Mouse (Mus musculus) c-Kit-positive CD71-positive TER-119-positive erythroid progenitor cells, embryonic 14.5 days (primary cell): ENCODE measurements around the gene Tmem151b.

ENCODE experiments used
- DNase-seq: peaks from one replicate; pipeline ENCODE4 v3.0.0-alpha.2; 2013; ENCODE audit warnings: low spot score

Tmem151b gene

GRCm38 (mm10) chr17:45545278-45545961 lies 4.1 kb downstream of the Tmem151b start:
- DNase-seq = no peak

DNA sequence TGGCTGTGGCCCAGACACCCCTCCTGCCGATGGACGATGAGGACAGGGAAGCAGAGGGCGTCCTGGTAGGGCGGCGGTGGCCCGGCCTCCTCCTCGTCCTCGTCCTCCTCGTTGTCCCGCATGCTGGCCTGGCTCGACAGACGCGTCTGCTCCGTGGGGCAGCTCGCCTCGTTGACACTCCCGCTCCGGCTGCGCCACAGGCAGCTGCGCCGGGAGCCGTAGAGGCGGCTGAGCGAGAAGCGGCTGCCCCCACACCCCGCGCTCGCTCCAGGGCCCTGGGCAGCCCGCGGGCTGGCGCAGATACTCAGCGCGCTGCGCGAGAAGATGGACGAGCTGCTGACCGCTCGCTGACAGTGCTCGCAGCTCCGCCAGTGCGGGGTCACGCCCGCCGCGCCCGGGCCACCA lies 4.6 kb downstream of the Tmem151b start:
- no peak for DNase-seq

GRCm38 (mm10) chr17:45544001-45544872 lies 5.2 kb downstream of the Tmem151b start:
- no peak for DNase-seq

- DNase-seq = no peak
Observed at GRCm38 (mm10) chr17:45543115-45543514, 6.4 kb downstream of the Tmem151b start.

GRCm38 (mm10) chr17:45542705-45543104 lies 6.8 kb downstream of the Tmem151b start:
- no peak for DNase-seq

GRCm38 (mm10) chr17:45542129-45542528 lies 7.3 kb downstream of the Tmem151b start:
- DNase-seq = no peak

DNA sequence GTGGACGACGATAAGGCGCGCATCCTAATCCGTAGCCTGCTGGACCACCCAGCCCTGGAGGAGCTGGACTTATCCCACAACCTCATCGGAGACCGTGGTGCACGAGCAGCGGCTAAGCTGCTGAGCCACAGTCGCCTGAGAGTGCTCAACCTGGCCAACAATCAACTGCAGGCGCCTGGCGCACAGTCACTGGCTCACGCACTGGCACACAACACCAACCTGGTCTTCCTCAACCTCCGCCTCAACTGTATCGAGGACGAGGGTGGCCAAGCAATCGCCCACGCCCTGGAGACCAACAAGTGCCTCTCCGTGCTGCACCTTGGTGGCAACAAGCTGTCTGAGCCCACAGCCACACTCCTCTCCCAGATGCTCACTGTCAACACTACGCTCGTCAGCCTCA lies 9.8 kb downstream of the Tmem151b start:
- no peak for DNase-seq

- DNase-seq = no peak
Observed at GRCm38 (mm10) chr17:45538394-45538793, 11.1 kb downstream of the Tmem151b start.

- DNase-seq = no peak
Observed at GRCm38 (mm10) chr17:45536264-45536663, 13.2 kb downstream of the Tmem151b start.

DNA sequence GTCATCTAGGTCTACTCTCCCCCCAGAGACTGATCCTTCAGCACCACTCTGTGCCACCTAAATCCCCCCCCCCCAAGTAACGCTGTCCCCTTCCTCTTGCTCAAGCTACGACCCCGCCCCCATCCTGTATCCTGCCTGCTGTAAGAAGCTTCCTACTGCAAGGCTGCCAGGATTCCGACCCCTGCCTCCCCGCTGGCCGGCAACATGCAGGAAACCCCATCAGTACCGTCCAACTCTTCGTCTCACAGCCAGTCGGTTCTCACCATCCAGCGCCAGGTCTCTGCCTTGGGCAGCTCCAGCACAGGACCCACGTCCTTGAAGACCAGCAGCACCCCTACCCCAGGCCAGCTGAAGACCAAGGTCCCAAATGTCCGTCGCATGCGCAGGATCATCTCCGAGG lies 16.6 kb downstream of the Tmem151b start:
- no peak for DNase-seq

- DNase-seq = no peak
Observed at GRCm38 (mm10) chr17:45530346-45530782, 19.1 kb downstream of the Tmem151b start.

GRCm38 (mm10) chr17:45526571-45526970 lies 22.9 kb downstream of the Tmem151b start:
- DNase-seq = no peak

DNA sequence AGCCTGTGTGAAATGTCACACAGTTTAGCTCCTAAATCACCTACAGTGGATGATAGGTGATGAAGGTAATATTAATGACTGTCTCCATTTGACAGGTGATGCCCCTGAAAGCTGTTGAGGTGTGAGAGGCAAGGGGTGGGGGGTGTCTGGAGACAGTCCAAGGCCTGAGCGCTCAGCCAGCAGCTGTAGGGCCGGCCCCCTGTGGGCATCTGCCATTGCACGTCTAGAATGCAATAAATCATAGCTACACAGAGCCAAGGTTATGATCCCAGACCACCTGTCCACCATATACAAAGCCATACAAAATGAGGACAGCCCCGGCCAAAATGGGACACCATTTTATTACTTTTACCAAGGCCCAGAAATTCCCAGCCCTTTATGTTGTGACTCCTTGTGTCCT lies 24.5 kb downstream of the Tmem151b start:
- DNase-seq = no peak

DNA sequence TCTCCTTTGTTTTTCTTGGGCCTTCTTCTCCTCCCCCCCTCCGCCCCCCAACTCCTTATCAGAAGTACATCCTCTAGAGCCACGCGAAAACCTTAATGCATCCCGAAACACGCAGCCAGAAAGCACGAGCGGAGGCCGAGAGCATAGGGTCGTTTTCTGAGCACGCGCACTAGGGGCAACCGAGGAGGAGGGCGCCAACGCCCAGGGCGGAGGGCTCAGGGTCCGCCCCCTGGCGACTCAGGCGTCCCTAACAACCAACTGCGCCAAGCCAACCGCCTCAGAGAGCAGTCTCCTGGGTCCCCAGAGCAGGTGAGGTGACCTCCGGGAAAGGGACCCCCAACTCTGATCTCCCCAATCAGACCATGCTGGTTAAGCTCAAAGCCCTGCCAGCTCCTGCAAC lies 26.2 kb downstream of the Tmem151b start, which contains the start of gene Tcte1:
Tcte1 (plus strand) TSS at position 172 of the 400 bp plus-strand sequence.
- DNase-seq = no peak

GRCm38 (mm10) chr17:45520136-45520535 lies 29.3 kb downstream of the Tmem151b start:
- DNase-seq = no peak

DNA sequence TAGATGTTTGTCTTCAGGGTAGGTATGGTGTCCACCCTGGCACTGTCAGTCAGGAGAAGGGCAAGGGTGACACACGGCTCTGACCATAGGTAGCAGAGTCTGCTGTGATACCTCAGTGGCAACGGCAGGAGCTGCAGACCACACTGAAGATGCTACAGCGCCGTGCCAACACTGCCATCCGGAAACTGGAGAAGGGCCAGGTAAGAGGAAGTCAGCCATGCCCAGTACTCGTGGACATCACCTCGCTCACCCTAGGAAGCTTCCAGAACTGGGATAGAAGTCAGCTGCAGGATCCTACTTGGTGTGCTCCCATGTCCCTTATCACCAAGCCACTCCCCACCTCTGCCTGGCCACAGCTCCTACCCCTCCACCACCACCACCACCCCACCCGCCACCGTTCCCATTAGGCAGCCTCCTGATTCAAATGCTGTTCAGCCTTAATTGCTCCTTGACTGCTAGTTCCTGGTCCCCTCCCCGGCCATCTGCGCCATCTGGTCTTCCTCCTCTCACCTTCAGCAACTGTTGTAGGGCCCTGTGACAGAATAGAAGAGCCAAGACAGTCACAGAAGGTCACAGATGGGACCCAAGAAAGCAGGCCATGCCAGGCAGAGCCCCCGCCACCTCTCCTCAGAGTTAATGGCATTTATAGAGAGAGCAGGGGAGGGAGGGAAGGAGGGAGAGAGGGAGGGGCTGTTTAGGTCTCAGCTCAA lies 30.6 kb downstream of the Tmem151b start:
- DNase-seq = no peak

DNA sequence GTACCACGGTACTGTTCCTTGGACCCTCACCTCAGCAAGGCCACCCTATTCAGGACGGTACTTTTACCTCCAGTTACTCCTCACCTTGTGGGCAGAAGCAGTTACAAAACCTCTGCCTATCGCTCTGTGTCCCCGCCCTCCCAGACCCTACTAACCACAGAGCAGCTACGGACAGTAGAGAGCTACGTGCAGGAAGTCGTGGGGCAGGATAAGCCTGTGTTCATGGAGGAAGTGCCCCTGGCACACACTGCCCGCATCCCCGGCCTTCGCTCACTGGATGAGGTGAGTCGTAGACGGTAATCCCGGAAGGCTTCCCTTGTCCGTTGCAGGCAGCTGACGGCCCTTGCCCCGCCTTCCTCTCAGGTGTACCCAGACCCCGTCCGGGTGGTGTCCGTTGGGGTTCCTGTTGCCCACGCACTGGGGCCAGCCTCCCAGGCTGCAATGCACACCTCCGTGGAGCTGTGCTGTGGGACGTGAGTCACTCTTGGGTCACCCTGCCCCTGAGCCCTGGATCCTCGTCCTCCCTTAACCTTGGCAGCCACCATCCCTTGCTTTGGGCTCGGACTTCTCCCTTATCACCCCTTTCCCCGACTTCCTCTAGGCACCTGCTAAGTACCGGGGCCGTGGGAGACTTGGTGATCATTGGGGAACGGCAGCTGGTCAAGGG lies 31.8 kb downstream of the Tmem151b start:
- no peak for DNase-seq

- no peak for DNase-seq
Observed at GRCm38 (mm10) chr17:45517135-45517534, 32.3 kb downstream of the Tmem151b start.

DNA sequence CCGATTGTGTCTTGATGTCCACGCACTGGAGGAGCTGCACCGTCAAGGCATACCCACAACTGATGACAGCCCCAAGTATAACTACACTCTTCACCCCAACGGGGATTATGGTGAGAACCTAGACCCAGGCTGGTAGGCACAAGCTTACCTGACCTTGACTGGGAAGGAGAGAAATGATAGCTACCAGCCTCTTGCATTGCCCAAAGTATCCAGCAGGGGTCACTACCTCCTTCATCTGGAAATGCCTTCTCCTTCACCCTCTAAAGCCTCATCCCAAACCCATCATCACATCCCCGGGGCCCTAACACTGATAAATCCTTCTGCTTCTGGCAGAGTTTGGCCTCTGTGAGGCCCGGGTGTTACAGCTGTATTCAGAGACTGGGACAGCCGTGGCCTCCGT lies 33.0 kb downstream of the Tmem151b start:
- peak; percentile 67 for DNase-seq

GRCm38 (mm10) chr17:45515806-45516205 lies 33.7 kb downstream of the Tmem151b start:
- no peak for DNase-seq

DNA sequence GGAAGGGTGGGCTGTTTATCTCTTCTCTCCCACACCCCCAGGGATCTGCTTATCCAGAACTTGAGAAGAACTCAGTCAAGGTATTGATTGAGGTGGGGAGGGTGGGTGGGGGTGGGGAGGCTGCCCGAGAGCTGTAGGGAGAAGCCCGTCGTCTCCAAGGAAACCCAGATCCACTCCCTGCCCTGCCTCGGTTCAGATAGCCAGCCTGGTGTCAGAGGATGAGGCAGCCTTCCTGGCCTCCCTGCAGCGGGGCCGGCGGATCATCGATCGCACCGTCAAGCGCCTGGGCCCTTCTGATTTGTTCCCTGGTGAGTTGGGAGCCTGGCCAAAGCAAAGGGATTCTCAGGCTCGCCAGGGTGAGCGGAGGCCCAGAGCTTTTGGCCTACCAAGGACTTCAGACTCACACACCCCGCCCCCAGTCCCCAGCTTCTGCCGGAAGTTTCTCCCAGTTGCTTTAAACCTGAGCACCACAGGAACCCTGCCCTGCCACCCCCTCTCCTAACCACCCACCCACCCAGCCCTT lies 34.2 kb downstream of the Tmem151b start:
- no peak for DNase-seq

DNA sequence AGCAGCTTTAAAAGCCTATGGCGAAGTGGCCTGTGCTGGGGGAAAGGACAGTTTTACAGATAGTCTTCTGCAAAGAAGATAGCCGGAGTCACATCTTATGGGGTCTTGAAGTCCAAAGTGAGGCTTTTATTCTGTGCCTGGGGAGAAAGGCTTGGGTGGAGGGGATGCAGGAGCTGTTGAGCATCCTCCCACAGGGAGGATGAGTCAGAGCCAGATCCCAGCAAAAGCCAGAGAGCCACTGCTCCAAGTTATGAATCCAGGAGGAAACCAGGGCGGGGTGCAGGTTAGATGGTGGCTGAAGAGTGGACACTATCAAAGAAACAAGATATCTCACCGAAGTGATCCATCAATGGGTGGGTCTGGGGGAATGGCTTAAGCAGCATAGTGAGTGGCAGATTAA lies 37.7 kb downstream of the Tmem151b start:
- no peak for DNase-seq
